Mouse (Mus musculus) yolk sac, embryonic 10.5 days (tissue): ENCODE data around the gene Map3k9.

ENCODE experiments used
- DNase-seq: peaks from one replicate; pipeline ENCODE4 v3.0.0-alpha.2; 2017; ENCODE audit warnings: low spot score

The Map3k9 gene

DNA sequence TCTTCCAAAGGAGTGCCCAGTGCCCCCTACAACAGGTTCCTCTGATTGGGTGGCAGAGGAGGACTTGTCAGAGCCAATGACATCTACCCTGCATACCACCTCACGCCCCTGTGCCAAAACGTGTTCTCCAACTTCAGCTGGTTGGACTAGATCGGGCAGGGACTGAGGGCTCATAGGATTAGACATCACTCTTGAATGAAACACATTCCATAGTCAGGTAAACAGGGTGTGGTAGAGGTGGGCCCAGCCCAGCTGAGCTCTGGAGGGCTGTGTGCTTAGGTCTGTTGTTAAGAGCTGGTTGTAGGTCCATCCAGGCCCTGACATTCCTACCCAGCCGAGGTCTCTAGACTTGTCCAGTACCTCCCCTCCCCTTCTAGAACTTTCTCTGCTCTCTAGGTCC lies 68.4 kb downstream of the Map3k9 start:
- no peak for DNase-seq

DNA sequence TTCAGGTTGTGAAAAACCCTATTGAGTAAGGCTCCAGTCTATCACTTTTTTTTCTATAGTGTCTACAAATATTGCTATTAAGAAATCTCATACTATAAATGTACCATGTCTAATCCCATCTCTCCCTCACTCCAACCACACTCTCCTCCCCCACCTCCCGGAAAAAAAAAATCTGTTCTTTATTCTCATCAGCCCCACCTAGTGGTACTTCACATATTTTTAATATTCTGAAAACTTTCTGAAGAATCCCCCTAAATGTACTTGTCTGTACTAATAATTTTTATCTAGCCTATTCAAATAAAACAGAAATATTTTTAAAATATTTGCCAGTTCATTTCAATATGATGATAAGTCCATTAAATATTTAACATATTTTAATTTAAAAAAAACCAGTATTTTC lies 78.1 kb downstream of the Map3k9 start:
- no peak for DNase-seq

DNA sequence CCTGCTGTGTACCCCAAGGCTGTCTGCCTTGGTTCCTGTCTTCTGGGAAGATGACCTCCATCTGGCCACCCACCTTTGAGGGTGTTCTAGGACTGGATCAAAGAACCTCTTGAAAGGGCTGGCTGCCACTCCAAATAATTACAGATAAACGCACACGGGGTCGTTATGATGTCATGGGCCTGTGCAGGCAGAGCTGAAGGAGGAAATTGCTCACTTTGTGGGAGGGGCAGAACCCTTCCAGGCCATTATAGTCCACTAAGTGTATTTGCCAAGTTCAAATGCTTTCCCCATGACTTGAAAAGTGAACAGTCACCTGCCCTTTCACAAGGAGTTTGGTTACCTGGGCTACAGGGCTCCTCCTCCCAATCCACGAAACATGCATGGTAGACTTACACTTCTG lies 83.0 kb downstream of the Map3k9 start:
- no peak for DNase-seq

DNA sequence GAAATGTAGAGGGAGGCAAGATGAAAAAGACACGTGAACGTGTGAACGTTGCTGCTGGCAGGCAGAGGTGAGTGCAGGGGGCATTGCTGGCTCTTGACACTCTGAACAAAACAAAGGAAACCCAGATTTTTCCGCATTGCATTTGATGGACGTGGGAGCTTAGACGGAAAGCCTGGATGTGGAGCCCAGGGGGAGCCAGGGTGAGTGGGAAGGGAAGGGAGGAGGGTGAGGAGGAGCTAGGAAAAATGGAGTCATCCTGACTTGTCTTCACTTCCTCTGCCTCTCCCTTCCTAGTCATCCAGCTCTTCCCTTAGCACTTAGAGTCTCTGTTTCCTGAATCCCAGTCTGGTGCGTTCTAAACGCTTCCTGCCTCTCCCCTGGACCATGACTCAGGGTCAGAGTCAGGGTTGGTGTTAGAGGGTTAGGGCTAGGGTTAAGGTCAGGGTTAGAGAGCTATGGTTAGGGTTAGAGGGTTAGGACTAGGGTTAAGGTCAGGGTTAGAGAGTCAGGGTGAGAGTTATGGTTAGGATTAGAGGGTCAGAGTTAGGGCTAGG lies 89.7 kb downstream of the Map3k9 start:
- peak; percentile 26 for DNase-seq

DNA sequence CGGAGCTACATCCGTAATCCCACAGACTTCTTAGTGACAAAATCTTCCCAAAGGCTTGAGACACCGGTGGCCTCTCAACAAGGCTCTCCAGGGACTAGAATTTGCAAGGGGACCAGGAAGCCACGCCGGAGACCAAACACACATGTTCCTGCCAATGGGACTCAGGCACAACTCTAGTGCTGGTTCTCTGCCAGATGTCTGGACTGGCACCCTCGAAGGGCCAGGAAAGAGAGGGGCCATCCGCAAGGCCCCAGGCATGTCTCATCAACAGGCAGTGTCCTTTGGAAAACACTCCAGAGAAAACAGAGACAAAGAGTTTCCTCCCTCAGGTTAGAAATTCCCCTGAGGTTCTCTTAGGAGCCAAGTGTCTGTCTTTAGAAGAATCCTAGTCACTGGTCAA lies 90.2 kb downstream of the Map3k9 start:
- no peak for DNase-seq

DNA sequence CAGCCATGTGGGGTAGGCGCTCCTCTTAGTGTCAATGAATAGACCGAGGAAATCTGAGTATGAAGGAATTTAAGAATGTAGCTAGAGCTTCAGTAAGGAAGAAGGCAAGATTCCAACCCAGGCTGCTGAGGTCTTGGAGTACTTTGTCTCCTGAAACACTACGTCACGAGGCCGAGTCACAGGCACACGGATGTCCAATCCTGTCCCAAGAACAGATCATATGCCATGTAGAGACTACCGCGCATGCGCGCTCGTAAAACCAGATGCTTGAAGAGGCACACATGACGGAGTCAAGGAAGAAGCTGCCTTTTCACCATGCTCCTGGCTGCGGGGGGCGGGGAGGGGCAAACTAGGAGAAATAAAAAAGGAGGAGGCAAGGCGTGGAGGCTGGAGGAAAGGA lies 90.9 kb downstream of the Map3k9 start:
- DNase-seq = no peak

DNA sequence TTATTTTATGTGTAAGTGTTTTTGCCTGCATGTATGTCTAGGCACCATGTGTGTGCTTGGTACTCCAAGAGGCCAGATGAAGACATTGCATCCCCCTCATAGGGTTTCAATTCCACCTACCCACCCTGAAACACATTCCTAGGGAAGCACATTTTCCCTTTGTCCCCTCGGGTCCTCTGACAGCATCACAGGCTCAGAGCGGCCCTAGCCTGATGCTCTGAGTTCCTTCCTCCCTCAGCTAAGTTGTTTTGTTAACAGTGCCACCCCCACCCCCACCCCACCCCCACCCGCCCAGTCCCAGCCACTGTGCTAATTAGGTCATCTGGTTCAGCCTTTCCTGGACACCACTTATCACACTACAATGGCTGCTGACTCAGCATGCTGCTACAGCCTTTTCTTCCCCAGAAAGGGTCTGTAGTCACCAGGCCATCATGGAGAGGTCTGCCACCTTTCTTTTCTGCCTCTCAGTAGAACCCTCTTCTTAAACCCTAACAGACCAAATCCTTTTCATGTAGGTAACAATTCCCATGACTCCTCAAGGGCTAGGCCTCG lies 91.4 kb downstream of the Map3k9 start:
- no peak for DNase-seq

DNA sequence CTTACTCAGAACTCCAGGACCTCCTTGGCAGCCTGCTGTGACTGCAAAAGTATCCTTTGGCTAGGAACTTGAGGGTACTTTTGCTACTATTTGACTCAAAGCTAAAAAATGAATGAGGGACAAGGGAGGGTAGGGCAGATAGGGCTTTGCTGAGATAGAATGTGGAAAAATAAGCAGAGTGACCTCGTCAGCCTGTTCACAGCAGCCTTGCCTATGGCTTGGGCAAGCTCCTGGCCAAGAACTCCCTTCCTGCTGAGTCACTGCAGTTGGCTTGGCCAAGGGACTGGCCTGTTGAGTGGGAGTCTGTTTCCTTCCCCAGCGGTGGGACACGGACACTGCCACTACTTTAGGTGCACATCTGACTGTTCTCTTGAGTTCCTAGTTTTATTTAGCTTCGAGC lies 92.4 kb downstream of the Map3k9 start:
- no peak for DNase-seq

DNA sequence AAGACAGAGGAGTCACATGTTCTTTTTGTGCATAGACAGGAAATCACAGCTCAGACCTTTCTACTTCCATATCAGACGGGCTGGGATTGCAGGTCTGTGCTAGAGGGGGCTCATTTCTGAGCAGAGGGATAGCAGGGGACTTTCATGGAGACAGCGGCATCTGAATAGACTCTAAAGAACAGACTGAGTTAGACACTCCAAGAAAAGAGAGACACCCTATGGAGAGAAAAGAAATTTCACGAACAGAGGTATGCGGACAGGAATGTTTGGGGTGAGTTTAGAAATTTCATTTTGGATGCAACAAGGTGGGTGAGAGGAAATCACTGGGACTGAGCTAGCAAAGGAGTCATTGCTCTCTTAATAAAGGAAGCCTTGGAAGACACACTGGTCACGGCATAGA lies 93.1 kb downstream of the Map3k9 start:
- no peak for DNase-seq

DNA sequence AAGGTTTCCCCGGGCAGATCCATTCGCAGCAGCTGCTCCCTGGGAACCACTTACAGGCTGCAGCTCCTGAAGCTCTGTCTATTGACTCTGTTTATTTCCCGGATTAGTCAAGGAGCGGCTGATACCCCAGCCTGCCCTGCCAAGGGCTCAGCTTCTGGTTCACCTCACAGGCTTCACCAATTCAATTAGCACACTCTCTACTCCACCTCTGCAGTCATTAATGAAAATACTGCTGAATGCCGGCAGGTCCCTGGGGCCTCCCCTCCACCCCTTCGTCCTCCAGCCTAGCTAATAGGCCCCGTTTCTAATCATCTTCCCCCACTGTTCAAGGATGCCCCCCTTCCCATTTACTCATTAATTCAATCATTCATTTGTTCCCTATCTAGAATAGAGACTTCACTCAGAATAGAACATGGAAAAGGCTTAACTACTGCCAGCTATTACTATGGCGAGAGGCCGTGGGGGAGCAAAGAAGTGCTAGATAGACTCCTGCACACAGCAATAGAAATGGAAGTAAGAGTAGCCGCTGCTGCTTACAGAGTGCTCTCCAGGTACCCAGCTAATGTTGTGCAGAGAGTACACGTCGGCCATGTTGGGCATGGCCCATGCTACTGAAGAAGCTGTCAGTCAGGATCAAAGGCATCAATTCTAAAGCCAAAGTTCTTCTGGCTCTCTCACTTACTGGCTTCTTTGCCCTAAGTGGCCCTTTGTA lies 94.4 kb downstream of the Map3k9 start:
- DNase-seq = no peak

DNA sequence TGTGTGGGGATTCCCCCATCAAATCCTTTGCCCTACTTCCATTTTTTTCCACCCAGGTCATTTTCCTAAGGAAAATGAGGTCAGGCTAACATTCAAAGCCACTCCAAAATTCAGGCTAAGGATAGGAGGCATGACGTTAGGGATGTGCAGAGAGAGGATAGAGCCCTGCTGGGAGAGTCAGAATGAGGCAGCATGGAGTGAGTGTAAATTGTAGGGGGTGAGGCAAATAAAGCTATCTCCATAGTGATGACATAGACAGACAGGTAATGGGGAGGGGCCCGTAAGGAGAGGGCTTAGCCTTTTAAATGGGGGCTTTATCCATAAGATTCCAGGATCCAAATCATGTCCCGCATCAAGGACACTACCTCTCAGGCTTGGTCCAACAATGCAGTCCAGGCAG lies 95.0 kb downstream of the Map3k9 start:
- DNase-seq = no peak

DNA sequence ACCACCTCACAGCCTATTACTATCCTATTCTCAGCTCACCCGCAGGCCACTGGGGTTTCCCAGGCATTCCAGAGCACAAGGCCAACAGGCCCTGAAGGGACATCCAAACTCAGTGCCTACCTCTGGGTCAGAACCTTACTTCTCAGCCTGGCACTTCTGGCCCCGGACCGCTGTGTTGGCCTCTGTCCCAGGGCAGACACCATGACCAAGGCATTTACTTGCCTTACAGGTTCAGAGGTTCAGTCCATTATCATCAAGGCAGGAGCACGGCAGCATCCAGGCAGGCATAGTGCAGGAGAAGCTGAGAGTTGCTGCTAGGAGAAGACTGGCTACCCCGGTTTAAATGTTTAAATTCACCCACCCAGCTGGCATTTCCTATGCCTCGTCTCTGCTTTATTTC lies 96.9 kb downstream of the Map3k9 start:
- DNase-seq = no peak

DNA sequence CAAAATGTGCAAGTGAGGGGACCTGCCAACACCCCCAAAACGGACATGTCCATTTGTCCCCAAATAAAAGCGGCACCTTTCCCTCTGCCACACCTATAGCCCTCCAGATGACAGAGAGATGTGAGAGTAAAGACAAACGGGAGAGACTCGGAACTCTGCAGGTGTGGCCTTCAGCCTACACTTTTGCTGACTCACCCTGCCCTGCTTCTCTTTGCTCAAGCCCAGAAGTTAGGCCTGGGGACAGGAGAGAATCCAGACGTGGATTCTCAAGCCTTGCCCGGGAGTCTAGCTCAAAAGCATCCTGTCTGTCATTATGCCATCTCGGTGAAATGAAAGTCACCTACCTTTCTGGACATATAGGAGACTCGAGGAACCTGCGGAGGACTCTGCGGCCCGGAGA lies 97.6 kb downstream of the Map3k9 start:
- no peak for DNase-seq

DNA sequence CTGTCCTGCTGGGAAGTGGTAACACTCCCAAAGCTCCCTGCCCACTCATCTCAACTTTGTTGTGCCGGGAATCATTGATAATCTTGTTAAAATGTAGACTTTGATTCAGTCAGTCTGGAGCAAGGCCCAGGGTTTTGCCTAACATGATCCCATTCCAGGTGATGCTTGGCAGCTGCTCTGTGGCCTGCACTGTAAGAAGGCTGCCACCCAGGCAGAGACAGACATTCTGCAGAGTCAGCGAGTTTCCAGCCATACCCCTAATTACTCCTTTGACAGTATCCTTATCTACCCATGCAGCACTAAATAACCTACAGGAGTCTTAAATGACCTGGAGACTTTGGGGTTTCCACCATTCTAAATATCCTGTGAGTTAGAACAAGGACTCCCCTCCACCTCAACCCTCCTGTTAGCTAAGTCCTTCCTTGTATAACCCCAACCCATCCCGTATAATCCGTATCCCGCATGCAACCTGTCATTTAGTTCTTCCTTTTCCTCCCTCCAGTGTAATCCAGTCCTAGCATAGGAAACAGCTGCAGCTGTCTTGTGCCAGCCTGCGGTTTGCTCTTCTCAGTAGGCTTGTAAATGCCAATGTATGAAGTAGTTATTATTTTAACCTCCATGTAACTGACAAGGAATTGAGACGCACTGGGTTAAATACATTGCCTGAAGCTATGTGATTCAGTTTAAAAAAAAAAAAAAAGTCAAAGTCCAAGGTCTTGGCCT lies 101.0 kb downstream of the Map3k9 start:
- DNase-seq = no peak

DNA sequence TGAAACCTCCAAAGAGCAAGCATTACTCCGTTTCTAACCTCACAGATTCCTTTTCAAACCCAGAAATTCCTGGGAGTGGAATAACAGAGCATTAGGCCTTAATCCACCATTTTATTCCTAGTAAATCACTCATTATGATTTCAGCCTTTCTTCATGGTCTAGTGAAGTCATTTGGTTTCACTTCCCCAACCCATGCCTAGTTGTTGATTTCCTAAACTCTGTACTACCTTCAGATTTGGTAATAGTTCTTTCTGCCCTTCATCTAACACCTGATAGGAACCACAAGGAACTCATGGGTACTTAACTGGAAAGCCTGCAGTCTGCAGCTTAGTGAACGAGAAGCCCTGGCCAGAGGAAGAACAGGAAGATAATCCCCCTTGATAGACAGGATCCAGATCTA lies 105.4 kb downstream of the Map3k9 start:
- DNase-seq = no peak
